Mouse (Mus musculus) natural killer cell, adult 2 months (primary cell): ENCODE results near the gene Ssbp3.

Source experiments
- DNase-seq, 2 experiments: peaks; one replicate each; pipeline ENCODE4 v3.0.0; 2022; ENCODE audit warnings: low spot score in 2 of 2

The Ssbp3 gene

GRCm38 (mm10) chr4:106910201-106911172 lies at the start of gene Ssbp3:
TSS of gene Ssbp3 (plus strand) at chr4:106910701.
- peak; percentile 65 to 70 for DNase-seq

DNA sequence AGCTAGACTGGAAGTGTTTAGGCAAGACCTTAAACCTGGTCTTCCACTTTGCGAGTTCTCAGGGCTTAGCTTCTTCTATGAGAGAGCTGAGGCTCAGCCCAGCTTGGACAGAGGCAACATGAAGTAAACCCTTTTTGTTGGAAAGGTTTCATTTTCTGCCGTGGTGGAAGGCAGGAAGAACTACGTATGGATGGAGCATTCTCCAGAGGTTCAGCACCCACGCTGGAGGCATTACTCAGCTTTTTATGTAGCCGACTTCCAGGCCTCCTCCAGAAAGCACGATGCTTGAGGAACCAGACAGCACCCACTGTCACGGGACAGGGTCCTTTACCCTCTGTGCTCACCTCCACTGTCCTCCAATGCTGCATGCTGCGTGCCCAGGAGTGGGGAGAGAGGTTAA lies 48.6 kb upstream of the Ssbp3 start:
- no peak for DNase-seq

DNA sequence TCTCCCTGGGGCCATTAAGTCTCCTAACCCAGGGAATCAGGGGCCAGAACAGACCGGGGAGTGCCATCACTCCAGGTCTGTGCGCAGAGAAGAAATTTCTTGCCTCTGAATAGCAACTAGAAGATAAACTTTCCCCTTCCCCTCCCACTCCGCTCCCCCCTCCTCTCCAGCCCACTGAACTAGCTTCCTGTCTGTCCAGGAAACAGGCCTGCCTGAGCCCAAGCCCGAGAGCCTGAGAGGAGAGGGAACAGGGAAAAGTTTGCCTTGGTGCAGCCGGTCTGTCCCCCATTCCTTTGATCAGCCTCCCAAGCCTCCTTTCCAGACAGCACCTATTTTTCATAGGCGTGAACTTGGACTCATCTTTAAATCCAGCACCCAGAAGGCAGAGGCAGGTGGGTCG lies 48.2 kb upstream of the Ssbp3 start:
- no peak for DNase-seq

DNA sequence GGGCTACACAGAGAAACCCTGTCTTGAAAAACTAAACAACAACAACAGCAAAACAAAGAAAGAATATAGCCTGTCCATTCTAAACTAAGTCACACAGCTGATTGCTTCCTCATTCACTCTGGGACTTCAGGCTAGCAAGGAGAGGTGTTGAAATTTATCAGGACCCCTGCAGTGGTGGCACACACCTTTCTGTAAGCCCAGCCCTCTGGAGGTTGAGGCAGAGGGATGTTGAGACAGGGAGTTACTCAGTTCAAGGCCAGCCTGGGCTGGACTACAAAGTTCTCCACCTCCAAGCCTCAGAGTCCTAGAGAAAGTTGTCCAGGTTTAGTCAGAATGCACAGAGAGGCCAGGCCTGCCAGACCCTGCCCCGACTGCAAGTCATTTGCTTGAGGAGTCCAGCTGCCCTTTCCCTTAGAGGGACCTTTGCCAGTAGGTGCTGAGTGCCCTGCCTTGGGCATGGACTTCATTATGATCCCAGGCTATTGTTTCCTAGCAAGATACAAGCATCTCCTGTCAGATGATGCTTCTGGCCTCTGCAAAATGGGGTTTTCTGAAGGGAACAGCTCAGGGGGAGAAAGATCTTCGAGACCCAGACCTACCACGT lies 47.6 kb upstream of the Ssbp3 start:
- DNase-seq, result no peak

DNA sequence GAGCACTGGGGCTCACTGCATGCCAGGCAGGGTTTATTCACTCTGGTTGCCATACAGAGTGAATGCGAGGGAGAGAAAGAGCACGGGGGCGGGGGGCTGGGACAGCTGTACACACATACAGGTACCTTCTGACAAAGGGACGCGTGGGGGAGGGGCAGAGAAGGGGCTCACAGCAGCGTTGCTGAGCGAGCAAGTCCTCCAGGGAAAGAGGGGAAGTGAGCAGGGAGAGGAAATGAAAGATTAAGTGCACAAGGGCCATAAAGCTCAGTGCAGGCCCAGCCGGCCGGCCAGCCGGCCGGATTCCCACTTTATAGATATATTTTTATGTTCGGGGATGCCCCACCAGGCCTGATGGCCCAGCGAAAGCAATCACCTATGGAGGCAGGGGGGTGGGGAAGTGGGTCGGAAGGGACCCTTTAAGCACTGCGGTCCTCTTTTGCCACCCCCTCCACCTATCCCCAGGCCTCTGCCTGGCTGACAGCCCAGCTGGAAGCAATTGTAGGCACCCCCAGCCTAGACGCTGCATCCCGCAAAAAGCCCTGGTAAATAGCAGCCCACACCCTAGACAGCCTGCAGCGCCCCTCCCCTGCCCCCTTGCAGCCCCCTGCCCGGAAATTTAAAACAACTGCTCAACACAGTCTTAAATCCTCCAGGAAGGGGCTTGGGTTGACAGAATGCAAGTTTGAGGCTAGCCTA lies 44.9 kb upstream of the Ssbp3 start:
- no peak for DNase-seq

GRCm38 (mm10) chr4:106866381-106866780 lies 44.1 kb upstream of the Ssbp3 start:
- DNase-seq, result no peak

DNA sequence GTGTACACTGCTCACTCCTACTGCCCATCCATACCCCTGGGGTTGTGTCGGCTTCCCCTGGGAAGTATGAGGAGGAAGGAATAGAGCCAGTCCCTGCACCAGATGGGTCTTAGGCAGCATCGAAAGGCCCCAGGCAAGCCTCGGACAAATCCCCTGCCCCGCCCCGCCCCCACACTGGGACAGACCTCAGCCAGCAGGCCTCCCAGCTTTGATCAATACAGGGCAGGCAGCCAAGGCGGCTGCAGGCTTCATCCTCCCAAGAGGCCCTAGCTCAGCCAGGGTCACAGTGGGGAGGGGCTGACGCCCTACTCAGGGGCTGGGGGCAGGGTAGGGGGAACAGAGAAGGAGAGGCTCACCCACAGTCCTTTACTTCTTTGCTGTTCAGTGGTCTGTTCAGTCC lies 43.7 kb upstream of the Ssbp3 start:
- DNase-seq, result no peak

- no peak for DNase-seq
Observed at GRCm38 (mm10) chr4:106868737-106869438, 41.6 kb upstream of the Ssbp3 start.

DNA sequence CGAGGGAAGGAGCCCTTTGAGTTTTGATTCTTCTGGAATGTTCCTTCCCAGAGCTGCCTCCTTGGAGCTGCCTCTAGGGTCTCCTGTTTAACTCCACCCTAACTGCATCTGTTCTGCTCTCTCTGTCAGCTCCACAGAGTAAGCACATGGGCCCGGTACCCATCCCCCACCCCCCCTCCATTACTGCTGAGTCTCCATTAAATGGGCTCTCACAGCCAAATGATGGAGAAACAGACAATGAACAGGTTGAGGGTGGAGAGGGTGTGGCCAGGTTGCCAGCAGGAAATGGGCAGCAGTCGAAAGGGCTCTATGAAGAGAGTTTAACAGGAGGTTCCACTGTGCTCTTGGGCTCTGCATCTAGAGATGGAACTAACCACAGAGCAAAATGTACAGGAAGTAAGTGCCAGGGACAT lies 41.0 kb upstream of the Ssbp3 start:
- peak in 1 of 2 experiments; percentile 3 for DNase-seq

DNA sequence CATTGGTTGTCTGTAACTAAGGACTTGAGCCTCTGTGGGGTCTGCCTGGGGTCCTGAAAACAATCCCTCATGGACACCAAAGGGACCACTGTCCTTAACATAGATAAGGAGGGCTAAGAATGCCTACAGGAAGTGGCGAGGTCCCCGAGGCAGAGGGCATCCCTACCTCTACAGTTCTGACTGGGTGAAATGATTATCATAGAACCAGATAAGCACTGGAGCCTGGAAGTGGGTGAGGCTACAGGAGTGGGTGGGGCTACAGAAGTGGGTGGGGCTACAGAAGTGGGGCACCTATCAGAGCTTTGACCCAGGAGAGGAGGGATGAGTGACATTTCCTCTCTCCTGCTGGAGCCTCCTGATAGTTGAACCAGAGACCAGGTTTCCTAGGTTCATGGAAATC lies 39.9 kb upstream of the Ssbp3 start:
- DNase-seq, result no peak

DNA sequence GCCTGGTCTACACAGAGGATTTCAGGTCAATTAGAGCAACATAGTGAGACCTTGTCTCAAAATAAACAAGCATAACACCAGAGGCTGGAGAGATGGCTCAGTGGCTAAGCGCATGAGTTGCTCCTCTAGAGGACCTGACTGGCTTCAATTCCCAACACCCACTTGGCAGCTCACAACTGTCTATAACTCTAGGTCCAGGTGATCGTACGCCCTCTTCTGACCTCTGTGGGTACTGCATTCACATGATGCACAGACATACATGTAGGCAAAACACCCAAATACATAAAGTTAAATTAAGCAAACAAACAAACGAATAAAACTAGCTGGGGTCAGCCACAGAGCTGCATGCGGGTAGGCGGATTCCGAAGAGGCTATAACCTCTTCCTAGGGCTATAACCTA lies 36.0 kb upstream of the Ssbp3 start:
- no peak for DNase-seq

DNA sequence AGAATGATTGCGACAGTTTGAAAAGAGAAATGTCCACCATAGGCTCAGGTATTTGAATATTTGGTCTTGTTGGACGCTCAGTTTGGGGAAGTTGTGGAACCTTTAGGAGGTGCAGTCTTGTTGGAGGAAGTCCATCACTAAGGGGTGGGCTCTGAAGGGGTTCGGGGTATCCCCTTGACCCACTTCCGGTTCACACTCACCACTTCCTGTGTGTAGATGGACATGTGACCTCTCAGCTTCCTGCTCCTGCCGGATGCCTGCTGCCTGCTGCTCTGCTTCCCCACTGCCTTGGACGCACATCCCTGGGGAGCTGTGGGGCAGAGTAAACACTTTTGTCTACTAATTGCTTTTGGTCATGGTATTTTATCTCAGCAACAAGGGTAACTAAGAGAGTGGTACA lies 29.4 kb upstream of the Ssbp3 start:
- peak in 1 of 2 experiments; percentile 14 for DNase-seq

DNA sequence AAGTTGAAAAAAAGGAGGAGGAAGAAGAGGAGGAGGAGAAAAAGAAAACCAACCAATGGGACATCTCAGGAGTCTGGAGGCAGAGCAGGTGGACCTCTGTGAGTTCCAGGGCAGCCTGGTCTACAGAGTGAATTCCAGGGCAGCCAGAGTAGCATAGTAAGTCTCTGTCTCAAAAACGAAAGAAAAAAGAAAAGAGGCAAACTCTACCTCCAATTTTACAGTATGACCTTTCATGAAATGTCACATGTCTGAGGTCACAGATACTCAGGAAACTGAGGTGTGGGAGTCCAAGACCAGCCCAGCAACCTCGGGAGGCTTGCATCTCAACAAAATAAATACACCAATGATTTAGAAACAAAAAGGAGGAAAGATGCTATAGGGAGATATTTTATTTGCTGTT lies 27.4 kb upstream of the Ssbp3 start:
- no peak for DNase-seq

GRCm38 (mm10) chr4:106886307-106887085 lies 24.0 kb upstream of the Ssbp3 start:
- DNase-seq, result no peak

GRCm38 (mm10) chr4:106896086-106896485 lies 14.4 kb upstream of the Ssbp3 start:
- DNase-seq, result no peak

GRCm38 (mm10) chr4:106898923-106899322 lies 11.6 kb upstream of the Ssbp3 start:
- DNase-seq, result no peak

DNA sequence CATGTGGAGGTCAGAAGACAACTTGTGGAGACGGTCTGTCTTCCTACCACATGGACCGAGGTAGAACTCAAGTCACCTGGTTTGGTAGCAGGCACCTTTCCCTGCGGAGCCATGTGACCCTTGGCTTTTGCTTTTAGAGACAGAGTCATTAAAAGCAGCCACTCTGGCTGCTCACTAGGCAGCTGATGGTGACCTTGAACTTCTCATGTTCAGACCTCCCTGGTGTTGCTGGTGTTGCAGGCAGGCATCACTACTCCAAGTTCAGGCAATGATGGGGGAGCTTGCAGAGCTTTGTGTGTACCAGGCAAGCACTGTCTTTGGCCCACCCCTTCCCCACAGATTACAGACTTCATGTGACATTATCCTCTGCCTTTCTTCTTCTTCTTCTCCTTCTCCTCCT lies 11.0 kb upstream of the Ssbp3 start:
- no peak for DNase-seq

DNA sequence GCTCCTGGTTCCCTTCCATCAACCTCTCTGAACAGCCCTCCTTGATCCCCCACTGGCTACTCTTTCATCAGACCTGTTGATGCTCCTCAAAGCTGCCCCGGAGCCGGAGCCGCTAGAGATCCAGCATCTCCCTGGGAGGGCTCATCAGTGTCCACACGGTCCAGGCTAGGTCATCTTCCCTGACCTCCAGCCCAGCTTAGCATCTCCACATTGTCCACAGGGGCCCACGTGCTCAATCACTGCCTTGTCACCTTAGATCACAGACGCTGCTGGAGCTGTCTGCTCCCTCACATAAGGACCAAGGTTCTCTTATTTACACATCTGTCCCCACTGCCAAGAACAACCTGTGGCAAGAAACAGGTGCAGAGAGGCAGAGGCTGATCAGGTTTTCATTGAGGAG lies 9.8 kb upstream of the Ssbp3 start:
- no peak for DNase-seq

- no peak for DNase-seq
Observed at GRCm38 (mm10) chr4:106901610-106902009, 8.9 kb upstream of the Ssbp3 start.

DNA sequence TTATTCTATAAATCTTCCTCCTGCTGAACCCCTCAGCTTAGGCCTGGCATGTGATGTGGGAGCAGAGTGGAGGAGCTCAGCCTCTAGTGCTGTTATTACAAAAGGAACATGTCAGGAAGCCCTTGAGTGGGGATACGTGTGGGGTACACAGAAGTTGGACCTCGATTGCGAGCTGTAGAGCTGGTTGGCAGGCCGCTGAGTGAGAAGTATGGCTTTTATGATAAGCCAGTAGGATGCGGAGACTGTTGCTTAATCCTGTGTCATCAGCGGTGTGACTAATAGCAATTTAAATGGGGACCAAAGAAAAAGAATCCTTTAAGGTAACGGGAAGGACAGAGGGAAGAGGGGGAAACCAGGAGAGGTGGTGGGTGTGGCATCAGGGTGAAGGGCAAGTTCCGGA lies 8.3 kb upstream of the Ssbp3 start:
- DNase-seq, result no peak

GRCm38 (mm10) chr4:106905898-106906297 lies 4.6 kb upstream of the Ssbp3 start:
- DNase-seq, result no peak
